Mouse (Mus musculus): ENCODE measurements around the gene Gtf2h2. TPM values are rescaled to one million over a fixed set of nuclear protein-coding genes. Genes with fewer than 3 reads are reported as not detected.
"Not testable (repeated sequence)": the region's sequence is repeated elsewhere in the genome, so short reads cannot be mapped to it uniquely, and the experiment has no call there.

Gene Gtf2h2
- polyA plus RNA-seq, 1 experiment from 2014 or later = 82.7 TPM

GRCm38 (mm10) chr13:100516213-100517105 lies 24.1 kb upstream of the Gtf2h2 start:
- H3K36me3 ChIP-seq = no peaks in the 10 kb centered on the region
- no peaks in the 10 kb centered on the region for H3K4me1 ChIP-seq (replicated peaks)
- H3K4me2 ChIP-seq = no peak overlapping the region
- no peak for ATAC-seq (ENCODE audit: low read depth)
- no peak overlapping the region for H3K9ac ChIP-seq
- no peak overlapping the region for H3K4me3 ChIP-seq
- H3K9me3 ChIP-seq = no peaks in the 10 kb centered on the region
- no peak overlapping the region; the same call in 1 of the 2 replicates for H3K27ac ChIP-seq (replicated peaks)
- WGBS = 69% methylated on average over 12 of the region's 12 CpGs
- no peaks in the 10 kb centered on the region for H3K27me3 ChIP-seq

- Histone ChIP-seq H3K4me2 (no peak overlapping the region), H3K4me3 (no peak overlapping the region), H3K9me3 (no peaks in the 10 kb centered on the region), H3K4me1 (replicated peaks) (no peaks in the 10 kb centered on the region), H3K36me3 (no peaks in the 10 kb centered on the region), H3K9ac (no peak overlapping the region), H3K27ac (replicated peaks) (no peak overlapping the region), H3K27me3 (no peaks in the 10 kb centered on the region)
- no peak for ATAC-seq (ENCODE audit: low read depth)
- 92% methylated on average over 2 of the region's 2 CpGs for WGBS
These were observed 20.4 kb upstream of the Gtf2h2 start for GRCm38 (mm10) chr13:100512792-100513191.

- no peaks in the 10 kb centered on the region for H3K9me3 ChIP-seq
- no peak overlapping the region for H3K4me3 ChIP-seq
- 86% methylated on average over 4 of the region's 4 CpGs for WGBS
- no peaks in the 10 kb centered on the region for H3K27me3 ChIP-seq
- no peaks in the 10 kb centered on the region for H3K4me1 ChIP-seq (replicated peaks)
- H3K4me2 ChIP-seq = no peak overlapping the region
- H3K27ac ChIP-seq (replicated peaks) = no peak overlapping the region
- no peaks in the 10 kb centered on the region for H3K36me3 ChIP-seq
- no peak overlapping the region for H3K9ac ChIP-seq
- no peak for ATAC-seq (ENCODE audit: low read depth)
These were observed 19.5 kb upstream of the Gtf2h2 start for GRCm38 (mm10) chr13:100511860-100512364.

GRCm38 (mm10) chr13:100511146-100511859 lies 18.9 kb upstream of the Gtf2h2 start:
- Histone ChIP-seq H3K4me2 (no peak overlapping the region), H3K27me3 (no peaks in the 10 kb centered on the region), H3K9ac (no peak overlapping the region), H3K4me1 (replicated peaks) (no peaks in the 10 kb centered on the region), H3K27ac (replicated peaks) (no peak overlapping the region), H3K4me3 (no peak overlapping the region), H3K36me3 (no peaks in the 10 kb centered on the region), H3K9me3 (no peaks in the 10 kb centered on the region)
- 80% methylated on average over 7 of the region's 7 CpGs for WGBS
- no peak for ATAC-seq (ENCODE audit: low read depth)

GRCm38 (mm10) chr13:100499625-100500024 lies 7.2 kb upstream of the Gtf2h2 start:
- not testable (repeated sequence) for H3K4me2 ChIP-seq; H3K9ac ChIP-seq; H3K36me3 ChIP-seq; H3K9me3 ChIP-seq; H3K27ac ChIP-seq (replicated peaks); ATAC-seq (ENCODE audit: low read depth); H3K27me3 ChIP-seq; H3K4me3 ChIP-seq; H3K4me1 ChIP-seq (replicated peaks)

GRCm38 (mm10) chr13:100495337-100495736 lies 3.0 kb upstream of the Gtf2h2 start:
- ATAC-seq (ENCODE audit: low read depth) = no peak
- 84% methylated on average over 4 of the region's 4 CpGs for WGBS
- no peak overlapping the region for H3K4me3 ChIP-seq

GRCm38 (mm10) chr13:100494370-100494769 lies 2.0 kb upstream of the Gtf2h2 start:
- not testable (repeated sequence) for H3K36me3 ChIP-seq; H3K9me3 ChIP-seq; ATAC-seq (ENCODE audit: low read depth); H3K27me3 ChIP-seq; H3K9ac ChIP-seq; H3K4me3 ChIP-seq; H3K27ac ChIP-seq (replicated peaks); H3K4me2 ChIP-seq
- peaks cover 15% of the 10 kb centered on the region for H3K4me1 ChIP-seq (replicated peaks)
- 69% methylated on average over 8 of the region's 8 CpGs for WGBS

More at GRCm38 (mm10) chr13:100495337-100495736, 3.0 kb upstream of the Gtf2h2 start:
- Histone ChIP-seq H3K9ac (no peak overlapping the region), H3K4me2 (no peak overlapping the region), H3K27ac (replicated peaks) (no peak overlapping the region), H3K36me3 (no peaks in the 10 kb centered on the region), H3K4me1 (replicated peaks) (peaks cover 15% of the 10 kb centered on the region), H3K9me3 (no peaks in the 10 kb centered on the region), H3K27me3 (no peaks in the 10 kb centered on the region)

DNA sequence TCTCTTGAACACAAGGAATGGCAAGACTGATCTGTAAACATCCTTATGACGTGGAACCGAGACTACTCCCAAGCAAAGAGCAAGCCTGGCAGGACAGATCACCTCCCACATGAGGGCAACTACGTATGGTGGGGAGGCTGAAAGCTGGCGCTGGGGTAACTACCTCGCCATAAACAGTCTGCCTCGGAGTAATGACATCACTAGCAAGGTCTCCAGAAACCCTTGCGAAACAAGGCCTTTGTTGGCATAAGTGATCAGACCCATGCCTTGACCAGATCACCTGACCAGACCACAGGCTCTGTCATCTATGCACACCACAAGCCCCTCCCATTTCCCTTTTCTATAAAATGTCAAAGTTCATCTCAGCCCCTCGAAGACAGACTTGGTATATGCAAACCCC lies 934 bp upstream of the Gtf2h2 start:
- no peak; the same call in 1 of the 2 replicates for ATAC-seq (ENCODE audit: low read depth)
- no peaks in the 10 kb centered on the region for H3K9me3 ChIP-seq
- peaks cover 5% of the 10 kb centered on the region for H3K36me3 ChIP-seq
- no peak overlapping the region for H3K4me2 ChIP-seq
- H3K27ac ChIP-seq (replicated peaks) = no peak overlapping the region
- no peak overlapping the region for H3K9ac ChIP-seq
- H3K4me3 ChIP-seq = no peak overlapping the region
- WGBS = 75% methylated on average over 8 of the region's 8 CpGs
- H3K4me1 ChIP-seq (replicated peaks) = peaks cover 15% of the 10 kb centered on the region
- H3K27me3 ChIP-seq = no peaks in the 10 kb centered on the region

- no peaks in the 10 kb centered on the region for H3K9me3 ChIP-seq
- peak; percentile 6; the same call in 1 of the 2 replicates for ATAC-seq (ENCODE audit: low read depth)
- H3K27me3 ChIP-seq = no peaks in the 10 kb centered on the region
- peak overlapping the region; percentile 95 for H3K4me3 ChIP-seq
- H3K4me2 ChIP-seq = peak overlapping the region; percentile 84
- peaks cover 22% of the 10 kb centered on the region for H3K36me3 ChIP-seq
- 15% methylated on average over 6 of the region's 6 CpGs for whole genome bisulfite sequencing
- peaks cover 15% of the 10 kb centered on the region for H3K4me1 ChIP-seq (replicated peaks)
- H3K27ac ChIP-seq (replicated peaks) = peak overlapping the region; percentile 90
- H3K9ac ChIP-seq = peak overlapping the region; percentile 91
These were observed 756 bp downstream of the Gtf2h2 start for GRCm38 (mm10) chr13:100491623-100492022.

DNA sequence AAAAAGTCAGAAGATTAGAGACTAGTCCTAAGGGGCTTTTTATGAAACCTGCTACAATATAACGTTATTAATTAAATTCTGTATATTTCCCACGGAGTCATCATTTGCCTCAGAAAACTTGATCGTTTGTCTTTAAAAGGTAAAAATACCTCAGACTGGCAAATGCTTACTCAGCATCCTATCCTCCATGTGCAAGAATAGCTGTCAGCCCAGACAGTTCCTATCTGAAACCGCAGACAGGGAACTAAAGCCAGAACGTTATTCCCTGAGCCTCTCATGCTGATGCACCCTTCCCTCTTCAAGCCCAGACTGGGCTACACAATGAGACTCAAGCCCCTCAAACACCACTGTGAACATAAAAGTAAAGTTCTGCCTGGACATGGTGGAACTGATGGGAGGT lies 2.0 kb downstream of the Gtf2h2 start:
- WGBS = 89% methylated on average over 5 of the region's 5 CpGs
- no peak for ATAC-seq (ENCODE audit: low read depth)
- H3K9me3 ChIP-seq = no peaks in the 10 kb centered on the region
- H3K4me2 ChIP-seq = no peak overlapping the region
- H3K9ac ChIP-seq = no peak overlapping the region
- H3K27me3 ChIP-seq = no peaks in the 10 kb centered on the region
- no peak overlapping the region for H3K4me3 ChIP-seq
- H3K36me3 ChIP-seq = peaks cover 27% of the 10 kb centered on the region
- no peak overlapping the region for H3K27ac ChIP-seq (replicated peaks)
- peaks cover 15% of the 10 kb centered on the region for H3K4me1 ChIP-seq (replicated peaks)

DNA sequence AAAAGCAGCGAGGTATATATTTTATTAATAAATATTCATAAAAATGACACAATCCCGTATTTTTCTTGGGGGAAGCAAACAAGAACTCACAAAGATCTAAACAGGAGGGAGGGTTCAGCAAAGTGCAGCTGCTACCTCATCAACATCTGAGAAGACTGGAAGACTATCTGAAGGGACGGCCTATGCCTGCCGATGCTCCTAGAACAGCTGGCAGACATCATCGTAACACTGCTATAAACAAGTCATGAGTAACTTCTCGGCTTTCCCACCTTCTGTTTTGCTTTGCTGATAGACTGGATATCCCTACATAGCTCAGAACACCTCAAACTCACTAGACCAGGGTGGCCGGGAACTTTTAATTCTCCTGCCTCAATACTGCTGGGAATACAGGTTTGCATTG lies 8.8 kb downstream of the Gtf2h2 start:
- ATAC-seq (ENCODE audit: low read depth) = no peak
- Histone ChIP-seq H3K4me2 (no peak overlapping the region), H3K27me3 (no peaks in the 10 kb centered on the region), H3K9me3 (no peaks in the 10 kb centered on the region), H3K4me1 (replicated peaks) (no peaks in the 10 kb centered on the region), H3K4me3 (no peak overlapping the region), H3K36me3 (peaks cover 65% of the 10 kb centered on the region), H3K9ac (no peak overlapping the region), H3K27ac (replicated peaks) (no peak overlapping the region)
- WGBS = 92% methylated on average over 7 of the region's 7 CpGs

GRCm38 (mm10) chr13:100463527-100464222 lies 28.7 kb downstream of the Gtf2h2 start:
- Histone ChIP-seq H3K4me2 (no peak overlapping the region), H3K4me1 (replicated peaks) (no peaks in the 10 kb centered on the region), H3K4me3 (no peak overlapping the region), H3K27ac (replicated peaks) (no peak overlapping the region), H3K36me3 (peaks cover 72% of the 10 kb centered on the region), H3K9me3 (peaks cover 16% of the 10 kb centered on the region), H3K9ac (no peak overlapping the region), H3K27me3 (no peaks in the 10 kb centered on the region)
- WGBS = 97% methylated on average over 2 of the region's 2 CpGs
- ATAC-seq (ENCODE audit: low read depth) = no peak
